Mouse (Mus musculus) megakaryocyte progenitor cell, adult 5-6 weeks (primary cell): ENCODE measurements around the gene Ugt2b38. TPM values are rescaled to one million over a fixed set of nuclear protein-coding genes. Genes with fewer than 3 reads are reported as not detected.
"Not testable (repeated sequence)": the region's sequence is repeated elsewhere in the genome, so short reads cannot be mapped to it uniquely, and the experiment has no call there.

Source experiments
- ATAC-seq: replicated peaks from 2 replicates; pipeline ENCODE4 v1.8.0; 2016; ENCODE audit warnings: mild to moderate bottlenecking, moderate TSS enrichment, inconsistent platforms; ENCODE audit not compliant: poor library complexity
- total RNA-seq, 2 experiments: library from RNA; stranded (forward) in 1 of 2; stranded (reverse) in 1 of 2; fragments of 157-497, 149-512 nt in 1 of 2; fragments of 200-1000 nt in 1 of 2; gene quantifications; 2 replicates each; pipeline versions ENCODE4 v1.2.3 to v1.2.4; 2015 to 2017

The Ugt2b38 gene
- total RNA-seq (2015) (not detected in 2 replicates), total RNA-seq (2017) (not detected in 2 replicates)

GRCm38 (mm10) chr5:87424041-87424440, at the start of gene Ugt2b38:
Ugt2b38 (minus strand) TSS chr5:87424203.
- not testable (repeated sequence) for ATAC-seq

- ATAC-seq = no peak
Observed at GRCm38 (mm10) chr5:87458810-87459209, 34.8 kb upstream of the Ugt2b38 start.

- ATAC-seq = no peak
Observed at GRCm38 (mm10) chr5:87457701-87458100, 33.7 kb upstream of the Ugt2b38 start.

GRCm38 (mm10) chr5:87456216-87456850, 32.3 kb upstream of the Ugt2b38 start:
- ATAC-seq = no peak

GRCm38 (mm10) chr5:87455519-87455918, 31.5 kb upstream of the Ugt2b38 start:
- no peak for ATAC-seq

- ATAC-seq = not testable (repeated sequence)
Observed at GRCm38 (mm10) chr5:87452514-87452913, 28.5 kb upstream of the Ugt2b38 start.

- no peak for ATAC-seq
Observed at GRCm38 (mm10) chr5:87436264-87436663, 12.3 kb upstream of the Ugt2b38 start.

GRCm38 (mm10) chr5:87425676-87426075, 1.7 kb upstream of the Ugt2b38 start:
- no peak for ATAC-seq

- ATAC-seq = no peak
Observed at GRCm38 (mm10) chr5:87396968-87397367, 27.0 kb downstream of the Ugt2b38 start.

GRCm38 (mm10) chr5:87390818-87391217, 33.2 kb downstream of the Ugt2b38 start:
- no peak for ATAC-seq

- no peak for ATAC-seq
Observed at GRCm38 (mm10) chr5:87380234-87380633, 43.8 kb downstream of the Ugt2b38 start.

- no peak for ATAC-seq
Observed at GRCm38 (mm10) chr5:87379825-87380224, 44.2 kb downstream of the Ugt2b38 start.

- ATAC-seq = no peak
Observed at GRCm38 (mm10) chr5:87375874-87376383, 48.1 kb downstream of the Ugt2b38 start.

- no peak for ATAC-seq
Observed at GRCm38 (mm10) chr5:87373502-87373863, 50.5 kb downstream of the Ugt2b38 start.

GRCm38 (mm10) chr5:87372788-87373501, 51.1 kb downstream of the Ugt2b38 start:
- ATAC-seq = not testable (repeated sequence)

Other genes starting within 250 kb of the Ugt2b38 start
- gene Ugt2b37, start 169.4 kb downstream of the Ugt2b38 start, total RNA-seq (2015) = not detected in 2 replicates
- gene Ugt2b37, start 169.4 kb downstream of the Ugt2b38 start, total RNA-seq (2017) = not detected in 2 replicates
- not detected in 2 replicates for gene Ugt2a3, start 87.0 kb downstream of the Ugt2b38 start, total RNA-seq (2015)
- not detected in 2 replicates for gene Ugt2a3, start 87.0 kb downstream of the Ugt2b38 start, total RNA-seq (2017)
- not detected in 2 replicates for gene Ugt2a2, start 58.1 kb upstream of the Ugt2b38 start, total RNA-seq (2015)
- not detected in 2 replicates for gene Ugt2a2, start 58.1 kb upstream of the Ugt2b38 start, total RNA-seq (2017)
- not detected in 2 replicates for gene Gm43638, start 62.6 kb upstream of the Ugt2b38 start, total RNA-seq (2015)
- gene Gm43638, start 62.6 kb upstream of the Ugt2b38 start, total RNA-seq (2017) = not detected in 2 replicates
- gene Ugt2a1, start 66.7 kb upstream of the Ugt2b38 start, total RNA-seq (2015) = not detected in 2 replicates
- gene Ugt2a1, start 66.7 kb upstream of the Ugt2b38 start, total RNA-seq (2017) = not detected in 2 replicates
- gene Sult1b1, start 114.0 kb upstream of the Ugt2b38 start, total RNA-seq (2015) = not detected in 2 replicates
- not detected in 2 replicates for gene Sult1b1, start 114.0 kb upstream of the Ugt2b38 start, total RNA-seq (2017)
- gene Sult1d1, start 144.8 kb upstream of the Ugt2b38 start, total RNA-seq (2015) = not detected in 2 replicates
- gene Sult1d1, start 144.8 kb upstream of the Ugt2b38 start, total RNA-seq (2017) = not detected in 2 replicates
- not detected in 2 replicates for gene Sult1e1, start 167.4 kb upstream of the Ugt2b38 start, total RNA-seq (2015)
- gene Sult1e1, start 167.4 kb upstream of the Ugt2b38 start, total RNA-seq (2017) = not detected in 2 replicates
- not detected in 2 replicates for gene Csn1s1, start 242.0 kb upstream of the Ugt2b38 start, total RNA-seq (2015)
- not detected in 2 replicates for gene Csn1s1, start 242.0 kb upstream of the Ugt2b38 start, total RNA-seq (2017)